Mouse (Mus musculus) liver, postnatal 0 days (tissue): ENCODE measurements around the gene P4ha2. TPM values are rescaled to one million over a fixed set of nuclear protein-coding genes. Genes with fewer than 3 reads are reported as not detected.

Source experiments
- ATAC-seq: fragments of 200-750 bp; cut with Nextera tagmentation; 2 replicates; pipeline ENCODE4 v1.8.0; 2017; ENCODE audit warnings: mild to moderate bottlenecking, moderate library complexity
- DNase-seq: peaks from one replicate; pipeline ENCODE4 v3.0.0-alpha.2; 2016
- H3K27ac ChIP-seq: fragments of 300-500 bp; sonication (generic); 2 replicates; pipeline ENCODE4 v1.5.1; 2014; ENCODE audit warnings: antibody characterized with exemption, moderate library complexity, mild to moderate bottlenecking, low read depth
- H3K27me3 ChIP-seq: fragments of 300-500 bp; sonication (generic); 2 replicates; pipeline ENCODE4 v1.6.1; 2014; ENCODE audit warnings: low read length, control low read depth, mixed read lengths; ENCODE audit not compliant: insufficient read depth
- H3K36me3 ChIP-seq: fragments of 300-500 bp; sonication (generic); replicated peaks from 2 replicates; pipeline ENCODE4 v1.6.1; 2014; ENCODE audit warnings: mild to moderate bottlenecking, control low read depth, low read length, moderate library complexity, mixed read lengths; ENCODE audit not compliant: insufficient read depth
- H3K4me1 ChIP-seq: fragments of 300-500 bp; sonication (generic); 2 replicates; pipeline ENCODE4 v1.6.1; 2014; ENCODE audit warnings: antibody characterized with exemption, mild to moderate bottlenecking, control low read depth; ENCODE audit not compliant: insufficient read depth
- H3K4me2 ChIP-seq: fragments of 300-500 bp; sonication (generic); 2 replicates; pipeline ENCODE4 v1.6.1; 2014; ENCODE audit warnings: low read depth, mild to moderate bottlenecking, low read length, moderate library complexity, mixed read lengths
- H3K4me3 ChIP-seq: fragments of 300-500 bp; sonication (generic); 2 replicates; pipeline ENCODE4 v1.5.1; 2014; ENCODE audit warnings: low read depth, low read length
- H3K9ac ChIP-seq: fragments of 300-500 bp; sonication (generic); replicated peaks from 2 replicates; pipeline ENCODE4 v1.6.1; 2014; ENCODE audit warnings: mild to moderate bottlenecking, moderate library complexity
- H3K9me3 ChIP-seq: fragments of 300-500 bp; sonication (generic); 2 replicates; pipeline ENCODE4 v1.6.1; 2016; ENCODE audit warnings: mild to moderate bottlenecking, control low read depth, low read length, mixed read lengths
- CTCF ChIP-seq: sonication (generic); IDR thresholded peaks from 2 replicates; pipeline ENCODE4 v1.5.1; 2016; ENCODE audit warnings: antibody characterized with exemption, low read depth
- EP300 ChIP-seq: IDR thresholded peaks from 2 replicates; pipeline ENCODE4 v1.6.1; 2016; ENCODE audit warnings: antibody characterized with exemption, low read depth, mild to moderate bottlenecking
- WGBS: fragments of 180-500 bp; shearing (Covaris S2); extraction: QIAGEN DNeasy Blood & Tissue Kit; methylation state at CpG from one replicate; pipeline ENCODE4 v1.1.7; 2014; ENCODE audit not compliant: insufficient replicate concordance; 5-methylcytosine and 5-hydroxymethylcytosine counted together
- polyA plus RNA-seq: library from polyadenylated mRNA; unstranded; fragments of >200 nt; fragmentation: Nextera tagmentation; extraction: Ambion mirVana; gene quantifications from 2 replicates; pipeline ENCODE4 v1.2.1, GENCODE M21; 2015

Gene P4ha2
- polyA plus RNA-seq, 1 experiment from 2014 or later = 2.4 TPM

- Histone ChIP-seq H3K4me1 (peaks cover 11% of the 10 kb centered on the region), H3K4me3 (no peak overlapping the region), H3K9ac (no peak overlapping the region), H3K36me3 (no peaks in the 10 kb centered on the region), H3K4me2 (no peak overlapping the region), H3K27ac (no peak overlapping the region), H3K9me3 (no peaks in the 10 kb centered on the region), H3K27me3 (no peaks in the 10 kb centered on the region)
- TF ChIP-seq EP300 (no peak), CTCF (no peak)
- 58% methylated on average over 3 of the region's 3 CpGs for WGBS
- no peak for DNase-seq
- ATAC-seq = no peak
These were observed 8.2 kb downstream of the P4ha2 start for GRCm38 (mm10) chr11:54108131-54108530.

GRCm38 (mm10) chr11:54108894-54109293 is 9.0 kb downstream of the P4ha2 start:
- no peak overlapping the region for H3K4me3 ChIP-seq
- no peaks in the 10 kb centered on the region for H3K36me3 ChIP-seq
- H3K9ac ChIP-seq = no peak overlapping the region
- no peak for ATAC-seq
- no peaks in the 10 kb centered on the region for H3K27me3 ChIP-seq
- peaks cover 17% of the 10 kb centered on the region for H3K4me1 ChIP-seq
- no peak overlapping the region for H3K27ac ChIP-seq
- no peak for TF ChIP-seq CTCF
- no peak for TF ChIP-seq EP300
- H3K4me2 ChIP-seq = no peak overlapping the region
- no peaks in the 10 kb centered on the region for H3K9me3 ChIP-seq
- peak; percentile 47 for DNase-seq
- WGBS = 50% methylated on average over 5 of the region's 5 CpGs

- Histone ChIP-seq H3K27ac (no peak overlapping the region), H3K9ac (no peak overlapping the region), H3K27me3 (no peaks in the 10 kb centered on the region), H3K4me3 (no peak overlapping the region), H3K4me2 (no peak overlapping the region), H3K4me1 (peaks cover 17% of the 10 kb centered on the region), H3K36me3 (no peaks in the 10 kb centered on the region), H3K9me3 (no peaks in the 10 kb centered on the region)
- ATAC-seq (no peak), DNase-seq (no peak)
- TF ChIP-seq CTCF = no peak
- WGBS = 80% methylated on average over 7 of the region's 7 CpGs
These were observed 11.4 kb downstream of the P4ha2 start for GRCm38 (mm10) chr11:54111291-54111690.

DNA sequence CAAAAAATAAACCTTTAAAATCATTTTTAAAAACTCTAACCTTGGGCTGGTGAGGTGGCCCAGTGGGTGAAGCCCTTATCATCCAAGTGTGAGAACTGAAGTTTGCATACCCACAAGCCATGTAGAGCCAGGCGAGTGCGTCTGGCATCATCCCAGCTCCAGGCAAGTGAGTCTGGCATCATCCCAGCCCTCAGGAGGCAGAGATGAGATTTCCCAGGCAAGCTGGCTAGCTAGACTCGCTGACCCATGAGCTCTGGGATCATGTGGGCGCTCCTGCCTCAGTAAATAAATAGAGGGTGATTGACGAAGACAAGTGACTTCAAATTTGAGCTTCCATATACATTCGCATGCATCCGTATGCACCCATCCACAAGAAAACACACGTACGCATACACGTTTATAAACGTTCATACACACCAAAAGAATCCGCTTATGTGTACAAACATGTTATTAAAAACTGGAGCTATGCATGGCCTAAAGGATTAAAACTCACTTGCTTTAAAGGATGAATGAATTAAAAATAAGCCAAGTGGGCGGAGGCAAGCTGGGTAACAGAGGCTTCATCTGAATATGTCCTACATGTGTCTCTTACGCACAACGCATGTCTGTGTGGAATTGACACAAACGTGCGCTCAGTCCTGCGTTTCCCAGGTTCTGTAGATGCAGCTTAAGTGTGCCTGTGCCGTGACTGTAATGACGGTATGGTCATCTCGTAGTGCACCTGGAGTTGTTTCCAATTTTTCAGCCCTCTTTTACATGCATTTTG is 12.3 kb downstream of the P4ha2 start:
- DNase-seq (peak; percentile 36), ATAC-seq (no peak)
- Histone ChIP-seq H3K4me2 (peak overlapping the region; percentile 44), H3K27ac (no peak overlapping the region), H3K27me3 (no peaks in the 10 kb centered on the region), H3K9ac (no peak overlapping the region; the same call in 1 of the 2 replicates), H3K36me3 (no peaks in the 10 kb centered on the region), H3K4me1 (peaks cover 17% of the 10 kb centered on the region), H3K9me3 (no peaks in the 10 kb centered on the region), H3K4me3 (no peak overlapping the region)
- TF ChIP-seq EP300 (no peak), CTCF (no peak)
- 73% methylated on average over 21 of the region's 21 CpGs for WGBS

- Histone ChIP-seq H3K4me3 (no peak overlapping the region), H3K36me3 (0 out of 2 replicates have a peak, but pooled peaks cover 3% of the 10 kb centered on the region), H3K27me3 (no peaks in the 10 kb centered on the region), H3K27ac (peak overlapping the region; percentile 7; the same call in 1 of the 2 replicates), H3K9me3 (no peaks in the 10 kb centered on the region), H3K4me1 (peaks cover 17% of the 10 kb centered on the region), H3K4me2 (peak overlapping the region; percentile 44), H3K9ac (peak overlapping the region; percentile 44)
- DNase-seq (peak; percentile 83), ATAC-seq (peak; percentile 98)
- under 1% methylated on average over 10 of the region's 10 CpGs for WGBS
- no peak for TF ChIP-seq CTCF
- TF ChIP-seq EP300 = 0 out of 2 replicates have a peak, but pooled peaks have one; percentile 6
These were observed 13.0 kb downstream of the P4ha2 start for GRCm38 (mm10) chr11:54112920-54113319.

GRCm38 (mm10) chr11:54113352-54113751 is 13.5 kb downstream of the P4ha2 start:
- Histone ChIP-seq H3K4me3 (no peak overlapping the region), H3K27ac (peak overlapping the region; percentile 7; the same call in 1 of the 2 replicates), H3K4me2 (peak overlapping the region; percentile 44), H3K27me3 (no peaks in the 10 kb centered on the region), H3K4me1 (peaks cover 17% of the 10 kb centered on the region), H3K36me3 (0 out of 2 replicates have a peak, but pooled peaks cover 3% of the 10 kb centered on the region), H3K9ac (0 out of 2 replicates have a peak overlapping the region, but pooled peaks have one; percentile 16), H3K9me3 (no peaks in the 10 kb centered on the region)
- 23% methylated on average over 4 of the region's 4 CpGs for WGBS
- DNase-seq (no peak), ATAC-seq (peak; percentile 9; the same call in 1 of the 2 replicates)
- TF ChIP-seq EP300 (no peak), CTCF (no peak)
